Mouse (Mus musculus) intestine, embryonic 16.5 days (tissue): Measurements from ENCODE around the gene Rtn4rl1. TPM values are rescaled to one million over a fixed set of nuclear protein-coding genes. Genes with fewer than 3 reads are reported as not detected.
A peak's percentile ranks its signal among the peaks of the same experiment; 100 is the strongest.

Experiments used
- ATAC-seq: fragments of 200-750 bp; cut with Nextera tagmentation; 2 replicates; pipeline ENCODE4 v1.8.0; 2017; ENCODE audit warnings: moderate TSS enrichment, moderate library complexity
- H3K27ac ChIP-seq: fragments of 300-500 bp; sonication (generic); 2 replicates; pipeline ENCODE4 v1.5.1; 2014; ENCODE audit warnings: mild to moderate bottlenecking, low read length
- H3K27me3 ChIP-seq: fragments of 300-500 bp; sonication (generic); replicated peaks from 2 replicates; pipeline ENCODE4 v1.6.1; 2014; ENCODE audit warnings: low read length, control low read depth, mixed read lengths; ENCODE audit not compliant: control insufficient read depth, insufficient read depth
- H3K36me3 ChIP-seq: fragments of 300-500 bp; sonication (generic); 2 replicates; pipeline ENCODE4 v1.6.1; 2014; ENCODE audit warnings: low read length, control low read depth; ENCODE audit not compliant: control insufficient read depth, insufficient read depth
- H3K4me1 ChIP-seq: fragments of 300-500 bp; sonication (generic); 2 replicates; pipeline ENCODE4 v1.6.1; 2014; ENCODE audit warnings: low read length, control low read depth, mixed read lengths; ENCODE audit not compliant: control insufficient read depth, insufficient read depth
- H3K4me2 ChIP-seq: fragments of 300-500 bp; sonication (generic); 2 replicates; pipeline ENCODE4 v1.6.1; 2014; ENCODE audit warnings: low read depth, low read length, control low read depth
- H3K4me3 ChIP-seq: fragments of 300-500 bp; sonication (generic); 2 replicates; pipeline ENCODE4 v1.5.1; 2014; ENCODE audit warnings: mild to moderate bottlenecking, low read length
- H3K9ac ChIP-seq: fragments of 300-500 bp; sonication (generic); 2 replicates; pipeline ENCODE4 v1.6.1; 2014; ENCODE audit warnings: low read depth, low read length
- H3K9me3 ChIP-seq: fragments of 300-500 bp; sonication (generic); 2 replicates; pipeline ENCODE4 v1.6.1; 2016; ENCODE audit warnings: low read length, control low read depth; ENCODE audit not compliant: control insufficient read depth
- WGBS: fragments of 180-500 bp; shearing (Covaris S2); extraction: QIAGEN DNeasy Blood & Tissue Kit; methylation state at CpG from one replicate; pipeline ENCODE4 v1.1.7; 2014; 5-methylcytosine and 5-hydroxymethylcytosine counted together
- polyA plus RNA-seq: library from polyadenylated mRNA; unstranded; fragments of >200 nt; fragmentation: Nextera tagmentation; extraction: Ambion mirVana; gene quantifications from 2 replicates; pipeline ENCODE4 v1.2.1, GENCODE M21; 2015

Gene Rtn4rl1
- polyA plus RNA-seq, 1 experiment from 2014 or later, result 1.5 TPM

GRCm38 (mm10) chr11:75232434-75232833 lies 38.9 kb downstream of the Rtn4rl1 start:
- Histone ChIP-seq H3K4me2 (no peak overlapping the region), H3K27me3 (peaks cover 3% of the 10 kb centered on the region; the same call in 1 of the 2 replicates), H3K9me3 (no peaks in the 10 kb centered on the region), H3K4me3 (no peak overlapping the region), H3K4me1 (peaks cover 4% of the 10 kb centered on the region; the same call in 1 of the 2 replicates), H3K27ac (no peak overlapping the region), H3K36me3 (no peaks in the 10 kb centered on the region), H3K9ac (no peak overlapping the region)
- no peak for ATAC-seq
- 69% methylated on average over 4 of the region's 4 CpGs for WGBS

- Histone ChIP-seq H3K9ac (no peak overlapping the region), H3K27ac (no peak overlapping the region), H3K4me2 (no peak overlapping the region), H3K4me3 (no peak overlapping the region), H3K36me3 (no peaks in the 10 kb centered on the region), H3K4me1 (peaks cover 4% of the 10 kb centered on the region; the same call in 1 of the 2 replicates), H3K9me3 (no peaks in the 10 kb centered on the region), H3K27me3 (peaks cover 3% of the 10 kb centered on the region; the same call in 1 of the 2 replicates)
- ATAC-seq, result peak; percentile 53
- WGBS, result 11% methylated on average over 16 of the region's 16 CpGs
Measured at GRCm38 (mm10) chr11:75234745-75235144, 41.2 kb downstream of the Rtn4rl1 start.

- no peak overlapping the region for H3K9ac ChIP-seq
- H3K36me3 ChIP-seq, result no peaks in the 10 kb centered on the region
- H3K4me2 ChIP-seq, result no peak overlapping the region
- H3K4me1 ChIP-seq, result peaks cover 3% of the 10 kb centered on the region; the same call in 1 of the 2 replicates
- H3K4me3 ChIP-seq, result no peak overlapping the region
- WGBS, result 70% methylated on average over 13 of the region's 13 CpGs
- H3K27ac ChIP-seq, result no peak overlapping the region
- peaks cover under 1% of the 10 kb centered on the region; the same call in 1 of the 2 replicates for H3K27me3 ChIP-seq
- no peaks in the 10 kb centered on the region for H3K9me3 ChIP-seq
- no peak for ATAC-seq
Measured at GRCm38 (mm10) chr11:75240158-75240934, 46.8 kb downstream of the Rtn4rl1 start.

GRCm38 (mm10) chr11:75242710-75243255 lies 49.2 kb downstream of the Rtn4rl1 start:
- 88% methylated on average over 9 of the region's 9 CpGs for WGBS

GRCm38 (mm10) chr11:75244368-75245275 lies 51.0 kb downstream of the Rtn4rl1 start:
- no peak overlapping the region for H3K4me2 ChIP-seq
- H3K27me3 ChIP-seq, result no peaks in the 10 kb centered on the region
- ATAC-seq, result no peak
- H3K4me1 ChIP-seq, result peaks cover 16% of the 10 kb centered on the region; the same call in 1 of the 2 replicates
- no peaks in the 10 kb centered on the region for H3K9me3 ChIP-seq
- 86% methylated on average over 11 of the region's 11 CpGs for WGBS
- no peak overlapping the region for H3K9ac ChIP-seq
- H3K4me3 ChIP-seq, result no peak overlapping the region
- H3K36me3 ChIP-seq, result no peaks in the 10 kb centered on the region
- H3K27ac ChIP-seq, result no peak overlapping the region

More at GRCm38 (mm10) chr11:75242710-75243255, 49.2 kb downstream of the Rtn4rl1 start:
- no peaks in the 10 kb centered on the region for H3K9me3 ChIP-seq
- peaks cover 16% of the 10 kb centered on the region; the same call in 1 of the 2 replicates for H3K4me1 ChIP-seq
- H3K9ac ChIP-seq, result no peak overlapping the region
- H3K36me3 ChIP-seq, result no peaks in the 10 kb centered on the region
- ATAC-seq, result no peak
- H3K27me3 ChIP-seq, result no peaks in the 10 kb centered on the region
- H3K27ac ChIP-seq, result no peak overlapping the region
- no peak overlapping the region for H3K4me2 ChIP-seq
- H3K4me3 ChIP-seq, result no peak overlapping the region

- peak overlapping the region; percentile 4; the same call in 1 of the 2 replicates for H3K9ac ChIP-seq
- no peak overlapping the region for H3K4me3 ChIP-seq
- peak overlapping the region; percentile 47; the same call in 1 of the 2 replicates for H3K27ac ChIP-seq
- WGBS, result 48% methylated on average over 16 of the region's 16 CpGs
- no peaks in the 10 kb centered on the region for H3K9me3 ChIP-seq
- H3K4me2 ChIP-seq, result peak overlapping the region; percentile 1; the same call in 1 of the 2 replicates
- H3K36me3 ChIP-seq, result no peaks in the 10 kb centered on the region
- ATAC-seq, result peak; percentile 65
- no peaks in the 10 kb centered on the region for H3K27me3 ChIP-seq
- H3K4me1 ChIP-seq, result peaks cover 16% of the 10 kb centered on the region; the same call in 1 of the 2 replicates
Measured at GRCm38 (mm10) chr11:75245372-75246330, 52.1 kb downstream of the Rtn4rl1 start.

GRCm38 (mm10) chr11:75246589-75246988 lies 53.0 kb downstream of the Rtn4rl1 start:
- H3K27me3 ChIP-seq, result no peaks in the 10 kb centered on the region
- no peak overlapping the region for H3K9ac ChIP-seq
- no peak overlapping the region for H3K4me3 ChIP-seq
- no peaks in the 10 kb centered on the region for H3K9me3 ChIP-seq
- H3K4me2 ChIP-seq, result 0 out of 2 replicates have a peak overlapping the region, but pooled peaks have one; percentile 9
- 79% methylated on average over 8 of the region's 8 CpGs for WGBS
- no peaks in the 10 kb centered on the region for H3K36me3 ChIP-seq
- ATAC-seq, result no peak
- H3K4me1 ChIP-seq, result peaks cover 16% of the 10 kb centered on the region; the same call in 1 of the 2 replicates
- H3K27ac ChIP-seq, result peak overlapping the region; percentile 53; the same call in 1 of the 2 replicates

GRCm38 (mm10) chr11:75247137-75247730 lies 53.7 kb downstream of the Rtn4rl1 start:
- H3K4me3 ChIP-seq, result no peak overlapping the region
- H3K4me1 ChIP-seq, result peaks cover 16% of the 10 kb centered on the region; the same call in 1 of the 2 replicates
- WGBS, result 78% methylated on average over 10 of the region's 10 CpGs
- H3K9me3 ChIP-seq, result no peaks in the 10 kb centered on the region
- H3K27me3 ChIP-seq, result no peaks in the 10 kb centered on the region
- peak overlapping the region; percentile 53 for H3K27ac ChIP-seq
- peak; percentile 84 for ATAC-seq
- H3K4me2 ChIP-seq, result 0 out of 2 replicates have a peak overlapping the region, but pooled peaks have one; percentile 9
- H3K36me3 ChIP-seq, result no peaks in the 10 kb centered on the region
- H3K9ac ChIP-seq, result no peak overlapping the region
